Mouse (Mus musculus) activated CD4-positive, CD25-positive, alpha-beta regulatory T cell (primary cell): ENCODE results near the gene Tgtp2. TPM values are rescaled to one million over a fixed set of nuclear protein-coding genes. Genes with fewer than 3 reads are reported as not detected.

Experiments used
- polyA plus RNA-seq, 2 experiments: library from polyadenylated mRNA; unstranded; fragments of 100-300 nt; shearing (Covaris generic); gene quantifications; one replicate each; pipeline ENCODE4 v1.2.1; 2017

The Tgtp2 gene
- 100 to 1,000 TPM; 342 to 358 TPM for polyA plus RNA-seq

GRCm38 (mm10) chr11:49063713-49064469 lies at the start of gene Tgtp2:
TSS of gene Tgtp2 (minus strand) at chr11:49064206.

DNA sequence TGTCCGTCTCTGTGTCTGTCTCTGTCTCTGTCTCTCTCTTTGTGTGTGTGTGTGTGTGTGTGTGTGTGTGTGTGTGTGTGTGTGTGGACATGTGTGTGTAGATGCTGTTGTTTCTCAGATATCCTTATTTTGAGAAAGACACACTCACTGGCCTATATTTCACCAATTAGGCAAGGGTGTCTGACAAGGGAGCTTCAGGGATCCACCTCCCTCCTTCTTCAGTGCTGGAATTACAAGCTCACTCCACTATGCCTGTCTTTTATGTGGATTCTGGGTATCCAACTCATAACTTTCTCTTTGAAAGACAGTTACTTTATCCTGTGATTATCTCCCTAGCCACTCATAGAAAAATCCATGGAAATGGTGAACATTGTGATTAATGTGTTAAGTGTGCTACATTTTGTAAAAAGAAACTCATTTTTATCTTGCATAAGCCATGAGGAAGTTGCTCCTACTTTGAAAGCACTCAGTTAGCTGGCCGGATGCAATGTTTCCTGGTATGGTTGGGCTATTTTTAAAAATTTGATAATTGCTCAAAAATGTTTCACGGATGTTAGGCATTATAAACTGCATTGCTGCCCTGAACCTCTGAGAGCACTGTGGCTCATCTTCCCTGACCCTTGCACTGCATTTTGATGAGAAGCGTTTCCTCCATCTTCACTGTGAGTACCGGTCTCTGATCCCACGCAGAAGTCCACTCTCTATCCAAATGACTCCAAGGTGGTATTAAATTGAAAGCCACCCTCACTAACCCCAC lies 12.2 kb upstream of the Tgtp2 start, which contains the start of gene Ifi47:
Gene Ifi47 (plus strand): TSS at position 587 of the 757 bp plus-strand sequence.

GRCm38 (mm10) chr11:49051093-49051891 lies 12.7 kb downstream of the Tgtp2 start, which contains the start of gene 9930111J21Rik2:
TSS of gene 9930111J21Rik2 (minus strand) at chr11:49051242.

Other genes starting within 250 kb of the Tgtp2 start
- 1 to 10 TPM; 1.6 to 1.9 TPM for gene Trim41, start 246.9 kb downstream of the Tgtp2 start, polyA plus RNA-seq
- under 1 TPM; 0.70 to 0.99 TPM for gene Trim7, start 238.1 kb downstream of the Tgtp2 start, polyA plus RNA-seq
- gene Gm12184, start 237.6 kb downstream of the Tgtp2 start, polyA plus RNA-seq, result 1 to 10 TPM; 4.9 to 5.0 TPM
- 100 to 1,000 TPM; 184 to 211 TPM for gene Irgm1, start 192.5 kb downstream of the Tgtp2 start, polyA plus RNA-seq
- gene Gm5431, start 162.0 kb downstream of the Tgtp2 start, polyA plus RNA-seq, result 1 to 10 TPM; 1.3 to 1.4 TPM
- gene Psme2b, start 118.0 kb downstream of the Tgtp2 start, polyA plus RNA-seq, result 100 to 1,000 TPM; 135 to 194 TPM
- gene Olfr56, start 85.3 kb downstream of the Tgtp2 start, polyA plus RNA-seq, result 1 to 10 TPM; 1.3 to 1.4 TPM
- 100 to 1,000 TPM; 111 to 163 TPM for gene 9930111J21Rik1, start 84.8 kb downstream of the Tgtp2 start, polyA plus RNA-seq
- gene Gm12185, start 72.0 kb downstream of the Tgtp2 start, polyA plus RNA-seq, result 1 to 10 TPM; 4.8 to 6.1 TPM
- gene Tgtp1, start 70.0 kb downstream of the Tgtp2 start, polyA plus RNA-seq, result 100 to 1,000 TPM; 236 to 376 TPM
- 10 to 100 TPM; 60.5 to 94.4 TPM for gene 9930111J21Rik2, start 13.0 kb downstream of the Tgtp2 start, polyA plus RNA-seq
- 100 to 1,000 TPM; 570 to 631 TPM for gene Ifi47, start 12.4 kb upstream of the Tgtp2 start, polyA plus RNA-seq
- under 1 TPM in 1 of 2 experiments, not detected in 1; 0.06 TPM for gene Olfr1396, start 50.7 kb upstream of the Tgtp2 start, polyA plus RNA-seq
- gene Olfr1395, start 78.1 kb upstream of the Tgtp2 start, polyA plus RNA-seq, result not detected
- not detected for gene Olfr1394, start 90.2 kb upstream of the Tgtp2 start, polyA plus RNA-seq
- gene Btnl9, start 123.0 kb upstream of the Tgtp2 start, polyA plus RNA-seq, result not detected
- 10 to 100 TPM; 49.5 to 55.2 TPM for gene Zfp62, start 139.1 kb upstream of the Tgtp2 start, polyA plus RNA-seq
- 100 to 1,000 TPM in 1 of 2 experiments, 10 to 100 TPM in 1; 58.6 to 112 TPM for gene Mgat1, start 180.0 kb upstream of the Tgtp2 start, polyA plus RNA-seq
- not detected for gene Olfr1393, start 214.1 kb upstream of the Tgtp2 start, polyA plus RNA-seq
- gene Olfr1392, start 221.1 kb upstream of the Tgtp2 start, polyA plus RNA-seq, result under 1 TPM in 1 of 2 experiments, not detected in 1; 0.05 TPM
- not detected for gene Olfr10, start 240.5 kb upstream of the Tgtp2 start, polyA plus RNA-seq